Mouse (Mus musculus) liver, embryonic 14.5 days (tissue): ENCODE results near the gene Sh3d19.

Experiments used
- CTCF ChIP-seq: IDR thresholded peaks from 2 replicates; pipeline ENCODE4 v1.5.1; 2016; ENCODE audit warnings: antibody characterized with exemption, low read depth, control low read depth
- EP300 ChIP-seq: IDR thresholded peaks from 2 replicates; pipeline ENCODE4 v1.6.1; 2016; ENCODE audit warnings: antibody characterized with exemption, low read depth

- TF ChIP-seq EP300 = no peak
- no peak for TF ChIP-seq CTCF
Measured at GRCm38 (mm10) chr3:86139660-86140059, 168.8 kb downstream of the Sh3d19 start.
